Mouse (Mus musculus) hindbrain, embryonic 11.5 days (tissue): Measurements from ENCODE around the gene Gjd2. TPM values are rescaled to one million over a fixed set of nuclear protein-coding genes. Genes with fewer than 3 reads are reported as not detected.

ENCODE experiments used
- ATAC-seq: fragments of 200-750 bp; cut with Nextera tagmentation; 2 replicates; pipeline ENCODE4 v1.8.0; 2017; ENCODE audit warnings: mild to moderate bottlenecking, moderate TSS enrichment, moderate library complexity; ENCODE audit not compliant: low FRiP score
- DNase-seq: peaks from one replicate; pipeline ENCODE4 v3.0.0-alpha.2; 2015; ENCODE audit warnings: low spot score
- H3K27ac ChIP-seq: fragments of 300-500 bp; sonication (generic); 2 replicates; pipeline ENCODE4 v1.5.1; 2014; ENCODE audit warnings: mild to moderate bottlenecking, low read depth, low read length
- H3K27me3 ChIP-seq: fragments of 300-500 bp; sonication (generic); 2 replicates; pipeline ENCODE4 v1.6.1; 2014; ENCODE audit warnings: mild to moderate bottlenecking, low read length, moderate library complexity, mixed read lengths; ENCODE audit not compliant: control insufficient read depth, insufficient read depth
- H3K36me3 ChIP-seq: fragments of 300-500 bp; sonication (generic); 2 replicates; pipeline ENCODE4 v1.6.1; 2014; ENCODE audit warnings: mild to moderate bottlenecking, low read length, moderate library complexity, mixed read lengths; ENCODE audit not compliant: control insufficient read depth, insufficient read depth
- H3K4me1 ChIP-seq: fragments of 300-500 bp; sonication (generic); replicated peaks from 2 replicates; pipeline ENCODE4 v1.6.1; 2014; ENCODE audit warnings: low read length, mixed read lengths; ENCODE audit not compliant: control insufficient read depth, insufficient read depth
- H3K4me2 ChIP-seq: fragments of 300-500 bp; sonication (generic); replicated peaks from 2 replicates; pipeline ENCODE4 v1.6.1; 2014; ENCODE audit warnings: mild to moderate bottlenecking, low read depth, low read length
- H3K4me3 ChIP-seq: fragments of 300-500 bp; sonication (generic); 2 replicates; pipeline ENCODE4 v1.5.1; 2014; ENCODE audit warnings: low read depth, low read length
- H3K9ac ChIP-seq: fragments of 300-500 bp; sonication (generic); 2 replicates; pipeline ENCODE4 v1.6.1; 2014; ENCODE audit warnings: low read depth, low read length
- H3K9me3 ChIP-seq: fragments of 300-500 bp; sonication (generic); 2 replicates; pipeline ENCODE4 v1.6.1; 2016; ENCODE audit warnings: low read length; ENCODE audit not compliant: control insufficient read depth
- WGBS: fragments of 180-500 bp; shearing (Covaris S2); extraction: QIAGEN DNeasy Blood & Tissue Kit; methylation state at CpG from one replicate; pipeline ENCODE4 v1.1.7; 2014; 5-methylcytosine and 5-hydroxymethylcytosine counted together
- polyA plus RNA-seq: library from polyadenylated mRNA; unstranded; fragments of >200 nt; fragmentation: Nextera tagmentation; extraction: Ambion mirVana; gene quantifications from 2 replicates; pipeline ENCODE4 v1.2.1, GENCODE M21; 2014

Gene Gjd2
- polyA plus RNA-seq, 1 experiment from 2014 or later: 0.59 TPM

GRCm38 (mm10) chr2:114019474-114020209 is 6.2 kb upstream of the Gjd2 start:
- Histone ChIP-seq H3K27me3 (peaks cover 4% of the 10 kb centered on the region; the same call in 1 of the 2 replicates), H3K4me2 (no peak overlapping the region), H3K9me3 (no peaks in the 10 kb centered on the region), H3K9ac (no peak overlapping the region), H3K27ac (no peak overlapping the region), H3K4me1 (no peaks in the 10 kb centered on the region), H3K4me3 (no peak overlapping the region), H3K36me3 (no peaks in the 10 kb centered on the region)
- 80% methylated on average over 11 of the region's 11 CpGs for WGBS
- DNase-seq (no peak), ATAC-seq (peak; percentile 58; the same call in 1 of the 2 replicates)

GRCm38 (mm10) chr2:114018136-114018535 is 4.7 kb upstream of the Gjd2 start:
- H3K4me2 ChIP-seq: no peak overlapping the region
- 35% methylated on average over 10 of the region's 10 CpGs for WGBS
- H3K9me3 ChIP-seq: no peaks in the 10 kb centered on the region
- no peak overlapping the region for H3K4me3 ChIP-seq
- no peak overlapping the region for H3K27ac ChIP-seq
- peaks cover 4% of the 10 kb centered on the region; the same call in 1 of the 2 replicates for H3K4me1 ChIP-seq
- no peaks in the 10 kb centered on the region for H3K36me3 ChIP-seq
- no peak overlapping the region for H3K9ac ChIP-seq
- DNase-seq: no peak
- H3K27me3 ChIP-seq: peaks cover 19% of the 10 kb centered on the region
- no peak for ATAC-seq

GRCm38 (mm10) chr2:114014839-114015238 is 1.4 kb upstream of the Gjd2 start:
- no peak overlapping the region for H3K27ac ChIP-seq
- H3K36me3 ChIP-seq: no peaks in the 10 kb centered on the region
- H3K4me3 ChIP-seq: no peak overlapping the region
- no peak overlapping the region for H3K4me2 ChIP-seq
- ATAC-seq: no peak
- peaks cover 27% of the 10 kb centered on the region for H3K27me3 ChIP-seq
- peaks cover 4% of the 10 kb centered on the region; the same call in 1 of the 2 replicates for H3K4me1 ChIP-seq
- 79% methylated on average over 6 of the region's 6 CpGs for WGBS
- H3K9ac ChIP-seq: no peak overlapping the region
- no peaks in the 10 kb centered on the region for H3K9me3 ChIP-seq
- no peak for DNase-seq

GRCm38 (mm10) chr2:114013846-114014245 is 427 bp upstream of the Gjd2 start:
- H3K4me1 ChIP-seq: peaks cover 4% of the 10 kb centered on the region; the same call in 1 of the 2 replicates
- ATAC-seq (peak; percentile 28), DNase-seq (peak; percentile 23)
- H3K4me3 ChIP-seq: peak overlapping the region; percentile 55
- peaks cover 27% of the 10 kb centered on the region for H3K27me3 ChIP-seq
- WGBS: 1% methylated on average over 13 of the region's 13 CpGs
- peak overlapping the region; percentile 51; the same call in 1 of the 2 replicates for H3K9ac ChIP-seq
- H3K27ac ChIP-seq: no peak overlapping the region
- H3K9me3 ChIP-seq: no peaks in the 10 kb centered on the region
- no peaks in the 10 kb centered on the region for H3K36me3 ChIP-seq
- H3K4me2 ChIP-seq: peak overlapping the region; percentile 89

- peaks cover 4% of the 10 kb centered on the region; the same call in 1 of the 2 replicates for H3K4me1 ChIP-seq
- WGBS: 4% methylated on average over 19 of the region's 19 CpGs
- peak overlapping the region; percentile 51 for H3K9ac ChIP-seq
- no peak overlapping the region for H3K27ac ChIP-seq
- peak; percentile 77 for ATAC-seq
- H3K27me3 ChIP-seq: peaks cover 27% of the 10 kb centered on the region
- peak overlapping the region; percentile 89 for H3K4me2 ChIP-seq
- no peaks in the 10 kb centered on the region for H3K9me3 ChIP-seq
- peak overlapping the region; percentile 55 for H3K4me3 ChIP-seq
- DNase-seq: peak; percentile 47
- H3K36me3 ChIP-seq: no peaks in the 10 kb centered on the region
Measured at GRCm38 (mm10) chr2:114012749-114013211, 639 bp downstream of the Gjd2 start.

GRCm38 (mm10) chr2:114011838-114012237 is 1.6 kb downstream of the Gjd2 start:
- H3K27ac ChIP-seq: no peak overlapping the region
- H3K9ac ChIP-seq: no peak overlapping the region
- WGBS: 46% methylated on average over 4 of the region's 4 CpGs
- peaks cover 4% of the 10 kb centered on the region; the same call in 1 of the 2 replicates for H3K4me1 ChIP-seq
- ATAC-seq (no peak), DNase-seq (peak; percentile 71)
- no peaks in the 10 kb centered on the region for H3K9me3 ChIP-seq
- H3K4me2 ChIP-seq: no peak overlapping the region
- H3K36me3 ChIP-seq: no peaks in the 10 kb centered on the region
- peaks cover 27% of the 10 kb centered on the region for H3K27me3 ChIP-seq
- H3K4me3 ChIP-seq: no peak overlapping the region

GRCm38 (mm10) chr2:114008321-114008720 is 5.1 kb downstream of the Gjd2 start:
- Histone ChIP-seq H3K27ac (no peak overlapping the region), H3K4me1 (no peaks in the 10 kb centered on the region), H3K9ac (no peak overlapping the region), H3K4me3 (no peak overlapping the region), H3K36me3 (no peaks in the 10 kb centered on the region), H3K27me3 (peaks cover 10% of the 10 kb centered on the region), H3K4me2 (no peak overlapping the region), H3K9me3 (no peaks in the 10 kb centered on the region)
- ATAC-seq (no peak), DNase-seq (no peak)
- 84% methylated on average over 2 of the region's 2 CpGs for WGBS

GRCm38 (mm10) chr2:113997484-113997883 is 15.9 kb downstream of the Gjd2 start:
- no peaks in the 10 kb centered on the region for H3K36me3 ChIP-seq
- DNase-seq (no peak), ATAC-seq (no peak)
- no peak overlapping the region for H3K4me3 ChIP-seq
- no peak overlapping the region for H3K4me2 ChIP-seq
- WGBS: 65% methylated on average over 8 of the region's 8 CpGs
- no peaks in the 10 kb centered on the region for H3K9me3 ChIP-seq
- H3K27ac ChIP-seq: no peak overlapping the region
- no peaks in the 10 kb centered on the region for H3K27me3 ChIP-seq
- no peak overlapping the region for H3K9ac ChIP-seq
- H3K4me1 ChIP-seq: no peaks in the 10 kb centered on the region

GRCm38 (mm10) chr2:113996930-113997329 is 16.5 kb downstream of the Gjd2 start:
- H3K27me3 ChIP-seq: no peaks in the 10 kb centered on the region
- H3K4me3 ChIP-seq: no peak overlapping the region
- no peak overlapping the region for H3K9ac ChIP-seq
- no peaks in the 10 kb centered on the region for H3K36me3 ChIP-seq
- no peak overlapping the region for H3K27ac ChIP-seq
- H3K4me2 ChIP-seq: no peak overlapping the region
- ATAC-seq (no peak), DNase-seq (no peak)
- H3K4me1 ChIP-seq: no peaks in the 10 kb centered on the region
- H3K9me3 ChIP-seq: no peaks in the 10 kb centered on the region
